Mouse (Mus musculus) neural tube, embryonic 15.5 days (tissue): Measurements from ENCODE around the gene Pcp4l1. TPM values are rescaled to one million over a fixed set of nuclear protein-coding genes. Genes with fewer than 3 reads are reported as not detected.

Source experiments
- ATAC-seq: fragments of 200-750 bp; cut with Nextera tagmentation; 2 replicates; pipeline ENCODE4 v1.8.0; 2017; ENCODE audit warnings: mild to moderate bottlenecking, moderate TSS enrichment, moderate library complexity; ENCODE audit not compliant: low FRiP score
- H3K27ac ChIP-seq: fragments of 300-500 bp; sonication (generic); replicated peaks from 2 replicates; pipeline ENCODE4 v1.5.1; 2015; ENCODE audit warnings: mild to moderate bottlenecking, inconsistent platforms
- H3K27me3 ChIP-seq: fragments of 300-500 bp; sonication (generic); replicated peaks from 2 replicates; pipeline ENCODE4 v1.6.1; 2015; ENCODE audit warnings: inconsistent platforms
- H3K36me3 ChIP-seq: fragments of 300-500 bp; sonication (generic); 2 replicates; pipeline ENCODE4 v1.6.1; 2015; ENCODE audit warnings: inconsistent platforms
- H3K4me1 ChIP-seq: fragments of 300-500 bp; sonication (generic); 2 replicates; pipeline ENCODE4 v1.6.1; 2015; ENCODE audit warnings: inconsistent platforms
- H3K4me2 ChIP-seq: fragments of 300-500 bp; sonication (generic); 2 replicates; pipeline ENCODE4 v1.6.1; 2015; ENCODE audit warnings: inconsistent platforms, mild to moderate bottlenecking, moderate library complexity
- H3K4me3 ChIP-seq: fragments of 300-500 bp; sonication (generic); replicated peaks from 2 replicates; pipeline ENCODE4 v1.5.1; 2015; ENCODE audit warnings: mild to moderate bottlenecking, inconsistent platforms
- H3K9ac ChIP-seq: fragments of 300-500 bp; sonication (generic); replicated peaks from 2 replicates; pipeline ENCODE4 v1.6.1; 2015; ENCODE audit warnings: mild to moderate bottlenecking, inconsistent platforms
- H3K9me3 ChIP-seq: fragments of 300-500 bp; sonication (generic); replicated peaks from 2 replicates; pipeline ENCODE4 v1.6.1; 2016; ENCODE audit warnings: inconsistent platforms
- WGBS: fragments of 180-500 bp; shearing (Covaris S2); methylation state at CpG from one replicate; pipeline ENCODE4 v1.1.7; 2015; ENCODE audit warnings: mixed read lengths; 5-methylcytosine and 5-hydroxymethylcytosine counted together
- polyA plus RNA-seq: library from polyadenylated mRNA; unstranded; fragments of >200 nt; fragmentation: Nextera tagmentation; extraction: Ambion mirVana; gene quantifications from 2 replicates; pipeline ENCODE4 v1.2.1, GENCODE M21; 2015

The Pcp4l1 gene
- polyA plus RNA-seq, 1 experiment from 2014 or later, result 34.0 TPM

- Histone ChIP-seq H3K27ac (no peak overlapping the region), H3K4me2 (no peak overlapping the region), H3K9ac (no peak overlapping the region), H3K4me3 (no peak overlapping the region), H3K27me3 (no peaks in the 10 kb centered on the region), H3K36me3 (peaks cover 37% of the 10 kb centered on the region), H3K4me1 (no peaks in the 10 kb centered on the region), H3K9me3 (no peaks in the 10 kb centered on the region)
- 87% methylated on average over 5 of the region's 5 CpGs for WGBS
- no peak for ATAC-seq
Observed at GRCm38 (mm10) chr1:171232348-171232747, 36.3 kb upstream of the Pcp4l1 start.

DNA sequence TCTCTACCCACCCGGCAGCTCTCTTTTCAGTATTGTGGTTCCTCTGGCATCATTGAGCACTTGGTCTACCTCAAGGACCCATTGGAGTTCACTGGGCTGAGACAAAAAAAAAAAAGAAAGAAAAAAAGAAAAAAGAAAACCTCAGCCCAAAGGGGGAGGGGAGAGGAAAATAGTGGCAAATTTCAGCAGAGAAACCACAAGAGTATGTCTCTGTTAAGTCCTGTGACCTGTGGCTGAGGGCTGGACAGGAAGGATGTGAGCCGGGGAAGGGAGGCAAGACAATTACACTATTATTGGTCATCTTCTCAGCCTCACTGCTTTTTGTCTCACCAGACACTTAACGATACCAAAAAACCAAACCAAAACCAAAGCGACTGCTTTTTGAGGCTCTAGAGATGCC, 35.8 kb upstream of the Pcp4l1 start:
- H3K36me3 ChIP-seq, result peaks cover 32% of the 10 kb centered on the region
- no peaks in the 10 kb centered on the region for H3K9me3 ChIP-seq
- H3K4me1 ChIP-seq, result no peaks in the 10 kb centered on the region
- no peak overlapping the region for H3K9ac ChIP-seq
- H3K4me2 ChIP-seq, result no peak overlapping the region
- no peaks in the 10 kb centered on the region for H3K27me3 ChIP-seq
- WGBS, result 83% methylated on average over 4 of the region's 4 CpGs
- no peak for ATAC-seq
- no peak overlapping the region for H3K27ac ChIP-seq
- no peak overlapping the region for H3K4me3 ChIP-seq

GRCm38 (mm10) chr1:171230215-171230614, 34.1 kb upstream of the Pcp4l1 start:
- H3K27me3 ChIP-seq, result no peaks in the 10 kb centered on the region
- H3K9ac ChIP-seq, result no peak overlapping the region
- ATAC-seq, result no peak
- peaks cover 18% of the 10 kb centered on the region for H3K36me3 ChIP-seq
- no peaks in the 10 kb centered on the region for H3K9me3 ChIP-seq
- no peak overlapping the region for H3K27ac ChIP-seq
- H3K4me3 ChIP-seq, result no peak overlapping the region
- H3K4me2 ChIP-seq, result no peak overlapping the region
- WGBS, result 73% methylated on average over 3 of the region's 3 CpGs
- H3K4me1 ChIP-seq, result no peaks in the 10 kb centered on the region

- H3K4me1 ChIP-seq, result no peaks in the 10 kb centered on the region
- no peak overlapping the region for H3K4me3 ChIP-seq
- H3K4me2 ChIP-seq, result no peak overlapping the region
- H3K9ac ChIP-seq, result no peak overlapping the region
- H3K27ac ChIP-seq, result no peak overlapping the region
- no peaks in the 10 kb centered on the region for H3K9me3 ChIP-seq
- no peaks in the 10 kb centered on the region for H3K27me3 ChIP-seq
- H3K36me3 ChIP-seq, result peaks cover 13% of the 10 kb centered on the region
- no peak for ATAC-seq
- 57% methylated on average over 6 of the region's 6 CpGs for WGBS
Observed at GRCm38 (mm10) chr1:171229750-171230149, 33.7 kb upstream of the Pcp4l1 start.

GRCm38 (mm10) chr1:171227879-171228278, 31.8 kb upstream of the Pcp4l1 start:
- WGBS, result 78% methylated on average over 1 of the region's 1 CpGs
- no peak for ATAC-seq

GRCm38 (mm10) chr1:171226780-171227179, 30.7 kb upstream of the Pcp4l1 start:
- no peaks in the 10 kb centered on the region for H3K27me3 ChIP-seq
- no peaks in the 10 kb centered on the region for H3K36me3 ChIP-seq
- no peak for ATAC-seq
- peaks cover 5% of the 10 kb centered on the region for H3K4me1 ChIP-seq
- WGBS, result 55% methylated on average over 4 of the region's 4 CpGs
- no peak overlapping the region for H3K4me3 ChIP-seq
- H3K4me2 ChIP-seq, result no peak overlapping the region
- H3K9me3 ChIP-seq, result no peaks in the 10 kb centered on the region
- H3K9ac ChIP-seq, result no peak overlapping the region
- H3K27ac ChIP-seq, result no peak overlapping the region

More at GRCm38 (mm10) chr1:171227879-171228278, 31.8 kb upstream of the Pcp4l1 start:
- H3K36me3 ChIP-seq, result no peaks in the 10 kb centered on the region
- H3K9me3 ChIP-seq, result no peaks in the 10 kb centered on the region
- no peak overlapping the region for H3K4me2 ChIP-seq
- peaks cover under 1% of the 10 kb centered on the region for H3K4me1 ChIP-seq
- H3K9ac ChIP-seq, result no peak overlapping the region
- H3K27ac ChIP-seq, result no peak overlapping the region
- no peak overlapping the region for H3K4me3 ChIP-seq
- no peaks in the 10 kb centered on the region for H3K27me3 ChIP-seq

DNA sequence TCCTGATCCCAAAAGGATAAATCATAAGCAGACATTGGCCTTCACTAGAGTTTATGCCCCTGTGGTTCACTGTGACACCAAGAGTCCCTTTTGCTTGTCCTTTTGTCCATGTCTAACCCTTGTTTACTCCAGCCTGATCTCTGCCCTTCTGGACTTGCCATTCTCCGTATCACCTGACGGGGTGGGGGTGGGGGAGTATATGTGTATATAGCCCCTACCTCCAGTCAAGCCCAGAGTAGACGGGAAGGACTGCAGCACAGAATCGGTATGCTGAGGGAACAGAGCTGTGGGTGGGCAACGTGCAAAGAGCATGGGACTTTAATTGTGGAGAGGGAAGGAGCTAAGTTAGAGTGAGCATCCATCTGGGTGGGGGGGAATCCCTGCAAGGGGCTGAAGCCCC, 28.8 kb upstream of the Pcp4l1 start, which contains the start of gene Apoa2:
TSS of gene Apoa2 (plus strand) at position 198 of the 400 bp plus-strand sequence.
- WGBS, result 84% methylated on average over 5 of the region's 5 CpGs
- Histone ChIP-seq H3K27ac (no peak within 1 kb of the TSS), H3K4me2 (no peak within 1 kb of the TSS), H3K36me3 (peaks cover 3% of the 10 kb centered on the region), H3K9me3 (no peaks in the 10 kb centered on the region), H3K9ac (no peak within 1 kb of the TSS), H3K4me3 (no peak within 1 kb of the TSS), H3K27me3 (no peaks in the 10 kb centered on the region), H3K4me1 (peaks cover 18% of the 10 kb centered on the region)
- no peak for ATAC-seq

- WGBS, result 88% methylated on average over 2 of the region's 2 CpGs
- Histone ChIP-seq H3K27me3 (no peaks in the 10 kb centered on the region), H3K9me3 (no peaks in the 10 kb centered on the region), H3K4me3 (no peak overlapping the region), H3K4me1 (peaks cover 18% of the 10 kb centered on the region), H3K4me2 (no peak overlapping the region), H3K36me3 (peaks cover 14% of the 10 kb centered on the region), H3K27ac (no peak overlapping the region), H3K9ac (no peak overlapping the region)
- ATAC-seq, result no peak
Observed at GRCm38 (mm10) chr1:171223796-171224195, 27.7 kb upstream of the Pcp4l1 start.

GRCm38 (mm10) chr1:171223168-171223567, 27.1 kb upstream of the Pcp4l1 start:
- Histone ChIP-seq H3K27me3 (no peaks in the 10 kb centered on the region), H3K9me3 (no peaks in the 10 kb centered on the region), H3K36me3 (peaks cover 19% of the 10 kb centered on the region), H3K4me1 (peaks cover 18% of the 10 kb centered on the region), H3K27ac (peak overlapping the region; percentile 77), H3K4me3 (peak overlapping the region; percentile 74), H3K9ac (no peak overlapping the region), H3K4me2 (peak overlapping the region; percentile 90)
- ATAC-seq, result no peak
- 90% methylated on average over 6 of the region's 6 CpGs for WGBS

GRCm38 (mm10) chr1:171222238-171223155, 26.4 kb upstream of the Pcp4l1 start, which contains the start of gene Tomm40l:
Gene Tomm40l, minus strand, starts transcription at chr1:171222514.
- H3K9ac ChIP-seq, result peak within 1 kb of the TSS; percentile 66
- no peaks in the 10 kb centered on the region for H3K27me3 ChIP-seq
- peaks cover 19% of the 10 kb centered on the region for H3K36me3 ChIP-seq
- peak; percentile 95 for ATAC-seq
- no peaks in the 10 kb centered on the region for H3K9me3 ChIP-seq
- H3K4me1 ChIP-seq, result peaks cover 18% of the 10 kb centered on the region
- peak within 1 kb of the TSS; percentile 90 for H3K4me2 ChIP-seq
- WGBS, result 4% methylated on average over 28 of the region's 28 CpGs
- H3K4me3 ChIP-seq, result peak within 1 kb of the TSS; percentile 74
- H3K27ac ChIP-seq, result peak within 1 kb of the TSS; percentile 81

DNA sequence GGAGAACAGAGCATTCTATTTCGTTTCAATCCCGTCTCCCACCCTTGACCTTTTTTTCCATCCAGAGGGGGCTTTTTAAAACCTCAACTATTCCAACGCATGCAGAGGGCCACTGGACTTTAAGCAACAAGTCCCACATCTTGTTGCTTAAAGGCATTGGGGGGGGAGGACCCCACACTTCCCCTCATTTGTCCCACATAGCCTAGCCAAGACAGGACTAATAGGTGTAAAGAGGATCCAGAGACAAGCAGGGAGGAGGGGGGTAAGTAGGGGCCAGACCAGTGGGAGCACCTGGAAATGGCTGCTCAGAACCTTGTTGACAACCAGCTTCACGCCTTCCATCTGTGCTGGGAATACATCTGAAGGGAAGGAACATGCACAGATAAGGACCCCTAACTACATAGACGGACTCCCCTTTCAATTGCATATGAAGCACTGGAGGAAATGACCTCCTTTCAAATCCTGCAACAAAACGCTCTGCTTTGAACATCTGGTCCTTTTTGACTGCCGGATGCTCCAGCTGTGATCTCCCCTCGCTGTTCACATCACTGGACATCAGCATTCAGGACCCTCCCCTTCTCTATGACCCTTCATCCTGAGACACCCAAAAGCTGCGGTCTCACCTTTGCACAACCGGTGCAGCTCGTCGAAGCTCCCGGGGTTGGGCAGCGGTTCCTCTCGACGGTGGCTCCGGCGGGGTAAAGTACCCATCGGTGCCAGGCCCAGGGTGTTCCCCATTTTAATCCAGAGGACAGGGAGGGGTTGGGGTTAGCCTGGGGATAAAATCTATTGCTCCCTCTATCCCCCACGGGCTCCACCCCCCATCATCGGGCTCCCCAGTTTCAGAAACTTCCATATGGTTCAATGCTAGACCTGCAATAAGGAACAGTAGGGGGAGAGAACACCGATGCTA, 25.5 kb upstream of the Pcp4l1 start:
- Histone ChIP-seq H3K4me1 (peaks cover 18% of the 10 kb centered on the region), H3K9ac (peak overlapping the region; percentile 66), H3K36me3 (peaks cover 19% of the 10 kb centered on the region), H3K27ac (peak overlapping the region; percentile 81), H3K9me3 (no peaks in the 10 kb centered on the region), H3K4me2 (peak overlapping the region; percentile 90), H3K4me3 (peak overlapping the region; percentile 74), H3K27me3 (no peaks in the 10 kb centered on the region)
- ATAC-seq, result peak; percentile 14
- WGBS, result 4% methylated on average over 22 of the region's 22 CpGs
